Mouse (Mus musculus) adrenal gland, postnatal 36 days (tissue): Measurements from ENCODE around the gene Itm2b. TPM values are rescaled to one million over a fixed set of nuclear protein-coding genes. Genes with fewer than 3 reads are reported as not detected.

ENCODE experiments used
- DNase-seq, 2 experiments: peaks; one replicate each; pipeline ENCODE4 v3.0.0; 2021; ENCODE audit warnings: mixed read lengths in 1 of 2
- total RNA-seq, 2 experiments: library from RNA; stranded (reverse); gene quantifications; 2 replicates each; pipeline ENCODE4 v1.2.3; 2021

Gene Itm2b
- total RNA-seq, 2 experiments from 2014 or later, result 995 to 1,086 TPM

DNA sequence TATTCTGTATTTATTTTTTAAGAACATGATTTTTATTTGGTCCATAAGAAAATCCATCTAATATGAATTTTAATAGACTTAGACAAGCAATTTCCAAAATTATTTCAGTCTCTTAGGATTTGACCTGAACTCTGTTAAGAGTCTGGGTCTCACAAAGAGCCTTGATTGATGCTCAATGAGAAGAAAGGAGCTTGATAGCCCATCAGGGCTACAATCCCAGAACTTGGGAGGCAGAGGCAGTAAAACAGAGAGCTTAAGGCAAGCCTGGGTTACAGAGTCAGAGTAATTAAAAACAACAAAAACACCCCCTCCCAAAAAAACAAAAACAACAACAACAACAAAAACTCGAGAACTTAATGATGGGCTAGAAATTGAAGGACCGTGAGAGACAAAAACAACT lies 61.1 kb downstream of the Itm2b start:
- DNase-seq, result no peak

DNA sequence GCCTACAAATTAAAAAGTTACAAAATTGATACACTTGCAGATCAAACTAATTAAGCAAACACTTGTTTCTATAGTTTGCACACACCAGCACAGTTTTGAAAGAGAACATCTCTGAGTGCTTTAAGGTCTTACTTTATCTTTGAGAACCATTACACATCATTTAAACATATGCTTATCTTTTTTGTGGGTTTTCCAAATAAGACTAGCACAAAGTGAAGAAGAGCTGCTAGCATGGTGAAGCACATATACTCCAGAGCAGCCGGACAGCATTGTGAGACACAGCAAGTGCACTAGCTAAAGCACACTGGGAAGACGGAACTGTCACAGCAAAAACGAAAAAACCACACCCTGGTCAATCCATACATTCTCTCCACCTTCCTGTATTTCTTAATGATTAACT lies 62.9 kb downstream of the Itm2b start:
- no peak for DNase-seq

DNA sequence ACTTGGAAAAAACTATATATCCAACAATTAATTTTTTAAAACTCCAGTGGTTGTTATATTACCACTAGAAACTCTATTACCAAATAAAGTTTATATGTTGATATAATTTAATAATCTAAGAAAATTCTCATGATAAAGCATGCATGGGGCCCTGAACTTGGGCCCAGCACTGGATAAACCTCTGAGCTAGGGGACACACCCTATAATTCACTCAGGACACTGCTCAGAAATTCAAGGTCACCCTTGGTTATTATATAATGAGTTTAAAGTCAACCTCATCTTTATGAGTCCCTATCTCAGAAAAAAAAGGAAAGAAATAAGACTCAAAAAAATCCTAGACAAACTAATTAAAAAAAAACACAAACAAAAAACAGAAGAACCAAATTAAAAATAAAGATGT lies 68.2 kb downstream of the Itm2b start:
- DNase-seq, result no peak

DNA sequence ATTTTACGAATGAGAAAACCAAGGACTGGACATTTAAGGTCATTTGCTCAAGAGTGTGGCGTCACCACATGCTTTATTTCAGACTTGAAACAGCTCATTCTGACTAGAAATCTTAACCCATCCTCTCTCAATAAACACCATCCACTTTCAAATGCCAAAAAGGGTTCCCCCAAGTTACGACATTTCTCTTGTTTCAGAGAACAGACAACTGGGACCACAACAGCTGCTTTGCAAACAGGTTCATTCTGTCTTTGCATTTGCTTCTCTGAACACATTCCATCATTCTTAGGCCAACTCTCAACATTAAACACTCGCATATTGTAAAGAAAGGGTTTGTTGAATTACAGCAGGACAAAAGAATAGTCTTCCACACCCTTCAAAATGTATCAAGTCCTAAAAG lies 71.2 kb downstream of the Itm2b start:
- DNase-seq, result no peak

DNA sequence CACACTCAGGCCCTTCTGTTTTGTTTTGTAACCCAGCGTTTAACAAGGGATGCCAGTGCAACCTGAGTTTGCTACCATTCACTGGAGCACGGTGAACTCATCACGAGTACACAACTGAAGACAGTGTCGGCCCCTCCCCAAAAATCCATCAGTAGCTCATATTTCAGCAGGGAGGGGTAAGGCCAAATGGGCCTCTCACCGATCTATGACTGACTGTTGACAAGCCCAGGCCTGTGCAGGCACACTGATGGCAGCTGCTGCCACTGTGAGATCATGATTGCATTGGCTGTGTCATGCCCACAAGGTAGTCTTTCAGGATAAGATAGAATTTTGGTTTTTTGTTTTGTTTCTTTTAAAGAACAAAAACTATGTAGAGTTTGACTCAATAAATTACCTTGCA lies 71.7 kb downstream of the Itm2b start:
- no peak for DNase-seq

DNA sequence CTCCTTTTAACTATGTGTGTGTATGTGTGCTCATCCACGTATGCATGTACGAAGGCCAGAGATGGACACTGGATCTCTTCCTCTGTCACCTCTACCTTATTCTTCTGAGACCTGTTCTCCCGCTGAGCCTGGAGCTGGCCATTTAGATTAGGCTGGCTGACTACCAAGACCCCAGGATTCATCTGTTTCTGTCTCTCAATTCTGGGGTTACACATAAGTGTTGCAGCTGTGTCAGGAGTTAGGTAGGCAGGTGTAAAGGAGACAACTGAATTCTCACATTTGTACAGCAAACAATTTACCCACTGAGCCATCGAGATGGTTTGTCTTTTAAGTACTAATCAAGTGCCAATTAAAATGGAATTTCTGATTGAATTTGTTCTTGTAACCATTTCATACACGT lies 72.2 kb downstream of the Itm2b start:
- DNase-seq, result no peak

Other genes with a start within 250 kb of the Itm2b start
- 1 to 10 TPM; 4.2 to 5.1 TPM for gene Lpar6, start 147.4 kb downstream of the Itm2b start, total RNA-seq
- 10 to 100 TPM; 20.4 to 21.6 TPM for gene Rb1, start 59.5 kb downstream of the Itm2b start, total RNA-seq
- gene Med4, start 124.7 kb upstream of the Itm2b start, total RNA-seq, result 10 to 100 TPM; 22.9 to 24.7 TPM
- 100 to 1,000 TPM; 346 to 377 TPM for gene Sucla2, start 140.0 kb upstream of the Itm2b start, total RNA-seq
- gene Nudt15, start 163.0 kb upstream of the Itm2b start, total RNA-seq, result 1 to 10 TPM; 7.6 to 7.8 TPM